Mouse (Mus musculus): ENCODE measurements around the gene Kctd19. TPM values are rescaled to one million over a fixed set of nuclear protein-coding genes. Genes with fewer than 3 reads are reported as not detected.

The Kctd19 gene
- total RNA-seq, 2 experiments from 2014 or later, result not detected

- DNase-seq (ENCODE audit: low spot score in 2 of 2), result no peak
These were observed 73.2 kb downstream of the Kctd19 start for GRCm38 (mm10) chr8:105339886-105340635.

- no peak for DNase-seq (ENCODE audit: low spot score in 2 of 2)
These were observed 74.3 kb downstream of the Kctd19 start for GRCm38 (mm10) chr8:105338992-105339391.

- no peak for DNase-seq (ENCODE audit: low spot score in 2 of 2)
These were observed 76.8 kb downstream of the Kctd19 start for GRCm38 (mm10) chr8:105336373-105337130.

Other genes starting within 250 kb of the Kctd19 start
- gene Cbfb, start 242.8 kb downstream of the Kctd19 start, total RNA-seq (2021), result 10 to 100 TPM; 19.4 to 24.7 TPM
- 10 to 100 TPM; 37.0 to 40.0 TPM for gene D230025D16Rik, start 188.4 kb downstream of the Kctd19 start, total RNA-seq (2021)
- gene B3gnt9, start 158.3 kb downstream of the Kctd19 start, total RNA-seq (2021), result 1 to 10 TPM; 3.0 to 3.5 TPM
- gene Tradd, start 148.9 kb downstream of the Kctd19 start, total RNA-seq (2021), result 1 to 10 TPM; 7.6 to 8.9 TPM
- gene Fbxl8, start 148.9 kb downstream of the Kctd19 start, total RNA-seq (2021), result 1 to 10 TPM; 1.1 to 1.6 TPM
- gene Hsf4, start 143.7 kb downstream of the Kctd19 start, total RNA-seq (2021), result 10 to 100 TPM; 25.6 to 26.5 TPM
- 10 to 100 TPM in 1 of 2 experiments, 1 to 10 TPM in 1; 9.4 to 10.8 TPM for gene Nol3, start 137.4 kb downstream of the Kctd19 start, total RNA-seq (2021)
- gene 4931428F04Rik, start 123.6 kb downstream of the Kctd19 start, total RNA-seq (2021), result 10 to 100 TPM; 22.3 to 27.9 TPM
- gene Exoc3l, start 117.4 kb downstream of the Kctd19 start, total RNA-seq (2021), result 1 to 10 TPM; 1.6 TPM
- gene E2f4, start 115.8 kb downstream of the Kctd19 start, total RNA-seq (2021), result 10 to 100 TPM; 37.6 to 39.1 TPM
- gene Elmo3, start 107.9 kb downstream of the Kctd19 start, total RNA-seq (2021), result 1 to 10 TPM; 1.4 to 1.8 TPM
- 1 to 10 TPM; 4.5 to 4.8 TPM for gene Lrrc29, start 87.2 kb downstream of the Kctd19 start, total RNA-seq (2021)
- 10 to 100 TPM; 37.1 to 37.4 TPM for gene Tmem208, start 87.1 kb downstream of the Kctd19 start, total RNA-seq (2021)
- gene Fhod1, start 65.5 kb downstream of the Kctd19 start, total RNA-seq (2021), result 1 to 10 TPM; 3.1 to 3.3 TPM
- 10 to 100 TPM; 31.1 to 35.6 TPM for gene Slc9a5, start 64.7 kb downstream of the Kctd19 start, total RNA-seq (2021)
- 1 to 10 TPM; 2.1 to 2.2 TPM for gene Plekhg4, start 40.2 kb downstream of the Kctd19 start, total RNA-seq (2021)
- gene Lrrc36, start 69 bp upstream of the Kctd19 start, total RNA-seq (2021), result under 1 TPM; 0.19 to 0.42 TPM
- gene Tppp3, start 58.0 kb upstream of the Kctd19 start, total RNA-seq (2021), result 10 to 100 TPM; 47.0 to 48.3 TPM
- 10 to 100 TPM; 41.8 to 42.5 TPM for gene Zdhhc1, start 83.4 kb upstream of the Kctd19 start, total RNA-seq (2021)
- gene Hsd11b2, start 105.3 kb upstream of the Kctd19 start, total RNA-seq (2021), result not detected
- gene Atp6v0d1, start 152.5 kb upstream of the Kctd19 start, total RNA-seq (2021), result 100 to 1,000 TPM; 306 to 326 TPM
- gene Ripor1, start 191.8 kb upstream of the Kctd19 start, total RNA-seq (2021), result 10 to 100 TPM; 70.6 to 84.6 TPM
- gene Ctcf, start 223.1 kb upstream of the Kctd19 start, total RNA-seq (2021), result 10 to 100 TPM; 68.0 to 68.4 TPM
- gene Agrp, start 223.9 kb upstream of the Kctd19 start, total RNA-seq (2021), result not detected